Mouse (Mus musculus): ENCODE measurements around the gene Dolpp1.

- TF ChIP-seq CTCF (IDR thresholded peaks at IDR 0.05; ENCODE audit: insufficient read depth, low read length) (no peak), POLR2A (IDR thresholded peaks at IDR 0.05; ENCODE audit: borderline replicate concordance, extremely low read depth, low read depth, low read length) (no peak)
Measured at GRCm38 (mm10) chr2:30409454-30410176, 17.6 kb downstream of the Dolpp1 start.
